Mouse (Mus musculus) cerebellum, postnatal 14 days (tissue): Measurements from ENCODE around the gene Cbx5.
A peak's percentile ranks its signal among the peaks of the same experiment; 100 is the strongest.
"Not testable (repeated sequence)": the region's sequence is repeated elsewhere in the genome, so short reads cannot be mapped to it uniquely, and the experiment has no call there.

Experiments
- DNase-seq, 2 experiments: peaks; one replicate each; pipeline ENCODE4 v3.0.0; 2021; ENCODE audit warnings: mixed read lengths in 2 of 2

Cbx5 gene

GRCm38 (mm10) chr15:103250195-103250740, 10.7 kb upstream of the Cbx5 start:
- DNase-seq, result peak; percentile 58 to 79

GRCm38 (mm10) chr15:103249511-103249910, 9.9 kb upstream of the Cbx5 start:
- not testable (repeated sequence) for DNase-seq

- peak; percentile 35 to 42 for DNase-seq
Observed at GRCm38 (mm10) chr15:103248401-103249313, 9.0 kb upstream of the Cbx5 start.

DNA sequence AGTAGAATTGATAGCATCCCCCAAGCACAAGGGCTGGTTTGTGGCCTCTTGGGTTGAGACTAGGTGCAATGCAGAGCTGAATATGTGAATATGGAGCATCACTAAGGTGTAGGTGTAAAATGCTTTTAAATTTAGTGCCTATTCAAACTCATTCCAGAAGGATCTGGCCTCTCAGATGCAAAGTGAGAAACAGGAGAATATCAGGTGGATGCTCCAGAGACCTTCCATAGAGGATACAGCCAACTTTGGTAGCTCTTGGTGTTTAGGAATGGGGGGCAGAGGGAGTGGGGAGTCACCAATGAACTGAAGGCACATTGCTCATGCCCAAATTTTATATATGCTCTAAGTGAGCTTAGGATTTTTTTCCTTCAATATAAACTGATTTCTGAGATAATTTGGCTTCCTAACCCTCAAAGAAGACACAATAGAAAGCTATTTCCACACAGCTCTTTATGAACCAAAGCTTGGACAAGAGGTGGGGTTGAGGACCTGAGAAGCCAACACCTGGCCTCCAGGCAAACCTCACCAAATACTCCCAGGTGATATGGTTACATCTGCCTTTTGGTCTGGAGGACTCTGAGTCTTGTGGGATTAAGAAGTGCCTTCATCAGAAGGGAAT, 8.3 kb upstream of the Cbx5 start:
- DNase-seq, result no peak

- DNase-seq, result no peak
Observed at GRCm38 (mm10) chr15:103247078-103247781, 7.6 kb upstream of the Cbx5 start.

DNA sequence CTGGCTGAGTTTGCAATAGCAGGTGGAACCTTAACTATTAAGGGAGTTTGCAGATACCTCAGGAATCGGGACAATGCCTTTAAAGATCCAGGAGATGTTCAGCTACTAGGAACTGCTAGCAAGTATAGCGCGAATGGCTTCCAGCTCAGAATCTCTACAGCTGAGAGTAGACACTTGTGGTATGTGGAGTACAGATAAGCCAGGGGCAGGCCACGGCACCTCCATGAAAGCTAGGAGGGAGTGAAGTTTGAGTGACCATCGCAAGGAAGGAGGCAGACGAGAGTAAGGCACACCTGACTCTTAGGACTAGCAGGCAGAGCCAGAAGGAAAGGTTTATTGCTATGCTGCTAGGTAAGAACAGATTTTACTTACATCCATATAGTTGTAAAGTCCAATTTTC, 6.0 kb upstream of the Cbx5 start:
- no peak for DNase-seq

DNA sequence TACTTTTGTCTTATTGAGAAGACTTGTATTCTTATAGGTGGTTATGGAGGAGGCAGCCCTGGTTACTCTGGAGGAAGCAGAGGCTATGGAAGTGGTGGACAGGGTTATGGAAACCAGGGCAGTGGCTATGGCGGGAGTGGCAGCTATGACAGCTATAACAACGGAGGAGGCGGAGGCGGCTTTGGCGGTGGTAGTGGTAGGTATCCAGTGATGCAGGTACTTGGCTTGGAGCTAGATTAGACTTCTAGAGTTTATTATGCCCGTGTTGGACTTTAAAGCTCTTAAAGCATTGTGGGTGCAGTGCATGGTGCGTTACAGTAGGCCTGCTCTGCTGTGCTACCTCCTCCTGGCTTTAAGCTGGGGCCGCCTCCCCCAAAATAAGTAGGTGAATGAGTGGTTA, 3.3 kb upstream of the Cbx5 start:
- no peak for DNase-seq

- peak in 1 of 2 experiments; percentile 16 for DNase-seq
Observed at GRCm38 (mm10) chr15:103241071-103242018, 1.7 kb upstream of the Cbx5 start.

DNA sequence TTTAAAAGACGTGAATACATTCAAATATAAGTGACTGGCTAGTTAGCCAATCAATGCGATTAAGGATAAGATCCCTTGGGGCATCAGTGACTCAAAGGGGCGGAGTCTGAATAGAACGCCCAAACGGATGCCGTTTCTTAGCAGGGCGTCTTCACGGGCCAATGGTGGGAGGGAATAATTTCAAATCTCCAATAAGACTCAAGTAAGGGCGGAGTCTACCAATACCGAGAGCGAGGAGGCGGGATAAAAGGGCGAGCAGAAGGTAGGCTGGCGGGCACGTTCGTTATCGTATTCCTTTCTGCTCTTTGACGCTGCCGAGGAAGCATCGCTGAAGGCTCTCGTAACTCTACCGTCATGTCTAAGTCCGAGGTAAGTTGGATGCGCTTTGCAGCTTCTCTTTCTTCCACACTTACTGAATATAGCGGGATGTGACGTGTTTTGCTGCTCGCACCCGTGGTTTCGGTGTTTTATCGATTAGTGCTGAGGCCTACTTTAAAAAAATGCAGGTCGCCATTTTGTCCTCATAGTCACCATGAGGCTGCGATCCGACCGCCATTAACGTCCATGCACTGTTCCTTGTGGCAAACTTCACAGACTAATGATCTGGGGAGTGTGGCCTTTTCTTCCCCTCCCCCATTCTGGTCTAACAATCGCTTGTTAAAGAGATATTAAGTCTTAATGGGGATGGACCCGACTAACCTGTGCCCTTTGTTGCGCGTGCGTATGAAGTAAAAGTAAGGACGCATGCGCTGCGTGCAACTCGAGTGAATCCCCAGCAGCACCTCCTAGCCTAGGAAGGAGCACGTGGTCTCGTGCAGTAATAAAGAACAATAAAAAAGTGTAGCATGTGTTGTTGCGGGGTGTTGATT, 778 bp upstream of the Cbx5 start, which contains the start of gene Hnrnpa1:
Gene Hnrnpa1, plus strand, starts transcription at position 273 of the 869 bp plus-strand sequence.
- DNase-seq, result peak; percentile 94

- peak; percentile 96 for DNase-seq
Observed at GRCm38 (mm10) chr15:103239130-103239684, 409 bp downstream of the Cbx5 start.

DNA sequence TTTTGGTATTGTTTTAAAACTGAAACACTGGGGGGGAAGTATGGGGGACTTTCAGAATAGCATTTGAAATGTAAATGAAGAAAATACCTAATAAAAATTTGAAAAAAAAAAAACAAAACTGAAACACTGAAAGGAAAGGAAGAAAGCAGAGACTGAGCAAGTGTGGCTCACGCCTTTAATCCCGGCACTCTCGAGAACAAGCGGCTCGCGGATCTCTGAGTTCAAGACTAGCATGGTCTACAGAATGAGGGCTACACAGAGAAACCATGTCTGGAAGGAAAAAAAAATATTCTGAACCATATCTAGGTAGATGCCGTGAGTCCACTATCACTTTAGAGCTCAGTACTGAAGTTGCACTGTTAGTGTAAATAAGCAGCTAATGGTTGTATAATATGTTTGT, 2.3 kb downstream of the Cbx5 start:
- no peak for DNase-seq

GRCm38 (mm10) chr15:103233119-103233518, 6.5 kb downstream of the Cbx5 start:
- no peak for DNase-seq

DNA sequence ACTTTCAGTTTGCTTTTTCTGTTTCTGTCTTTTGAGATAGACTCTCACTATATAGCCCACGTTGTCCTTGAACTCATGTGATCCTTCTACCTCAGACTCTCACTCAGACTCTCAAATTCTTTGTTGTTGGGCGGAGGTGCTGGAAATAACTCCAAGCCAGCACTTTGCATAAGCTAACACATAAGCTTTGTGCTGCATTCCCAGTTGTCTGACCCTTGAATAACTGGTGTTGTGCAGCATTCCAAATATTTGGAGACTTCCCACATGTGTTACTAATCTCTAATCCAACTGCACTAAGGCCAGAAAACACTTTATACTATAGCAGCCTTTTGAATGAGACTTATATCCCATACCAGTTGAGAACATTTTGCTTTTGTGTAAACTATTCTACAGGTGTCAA, 10.7 kb downstream of the Cbx5 start:
- no peak for DNase-seq

- no peak for DNase-seq
Observed at GRCm38 (mm10) chr15:103227572-103227971, 12.0 kb downstream of the Cbx5 start.

- DNase-seq, result no peak
Observed at GRCm38 (mm10) chr15:103227022-103227421, 12.6 kb downstream of the Cbx5 start.

DNA sequence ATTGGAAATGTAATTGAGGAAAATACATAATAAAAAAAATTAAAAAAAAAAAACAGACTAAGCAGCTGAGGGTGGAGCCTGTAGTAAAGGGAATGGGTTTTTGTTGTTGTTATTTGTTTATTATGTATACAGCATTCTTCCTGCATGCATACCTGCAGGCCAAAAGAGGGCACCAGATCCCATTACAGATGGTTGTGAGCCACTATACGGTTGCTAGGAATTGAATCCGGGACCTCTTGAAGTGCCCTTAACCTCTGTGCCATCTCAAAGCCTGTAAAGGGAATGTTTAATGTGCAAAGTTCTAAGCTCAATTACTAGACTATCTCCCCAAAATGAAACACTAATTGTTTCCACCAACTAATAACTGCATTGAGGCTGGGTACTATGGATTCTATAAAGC, 15.5 kb downstream of the Cbx5 start:
- DNase-seq, result no peak

DNA sequence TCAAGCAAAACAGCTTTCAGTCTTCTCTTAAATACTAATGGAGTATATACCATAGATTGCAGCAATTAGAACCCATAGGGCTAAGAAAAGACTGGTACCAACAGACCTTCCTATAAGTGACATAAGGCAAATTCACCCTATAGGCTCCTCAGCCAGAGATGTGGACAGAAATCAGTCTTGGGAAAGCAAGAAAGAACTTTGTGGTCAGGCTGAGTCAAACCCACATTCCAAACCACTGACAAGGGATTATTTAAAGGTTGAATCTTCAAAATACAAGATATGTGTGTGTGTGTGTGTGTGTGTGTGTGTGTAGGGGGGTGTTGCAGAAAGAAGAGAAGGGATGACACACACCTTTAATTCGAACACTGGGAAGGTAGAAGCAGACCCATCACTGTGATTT, 18.2 kb downstream of the Cbx5 start:
- no peak for DNase-seq

GRCm38 (mm10) chr15:103220785-103221184, 18.8 kb downstream of the Cbx5 start:
- DNase-seq, result no peak

GRCm38 (mm10) chr15:103216052-103216451, 23.6 kb downstream of the Cbx5 start:
- DNase-seq, result no peak
